Mouse (Mus musculus) lung, embryonic 14.5 days (tissue): Measurements from ENCODE around the gene Atf1. TPM values are rescaled to one million over a fixed set of nuclear protein-coding genes. Genes with fewer than 3 reads are reported as not detected.

Experiments used
- ATAC-seq: fragments of 200-750 bp; cut with Nextera tagmentation; 2 replicates; pipeline ENCODE4 v1.8.0; 2017; ENCODE audit warnings: mild to moderate bottlenecking, moderate TSS enrichment, moderate library complexity; ENCODE audit not compliant: insufficient read depth
- DNase-seq: peaks from one replicate; pipeline ENCODE4 v3.0.0-alpha.2; 2015
- H3K27ac ChIP-seq: fragments of 300-500 bp; sonication (generic); 2 replicates; pipeline ENCODE4 v1.5.1; 2014; ENCODE audit warnings: low read depth, mild to moderate bottlenecking, moderate library complexity
- H3K27me3 ChIP-seq: fragments of 300-500 bp; sonication (generic); 2 replicates; pipeline ENCODE4 v1.6.1; 2014; ENCODE audit warnings: low read length, control low read depth; ENCODE audit not compliant: insufficient read depth
- H3K36me3 ChIP-seq: fragments of 300-500 bp; sonication (generic); 2 replicates; pipeline ENCODE4 v1.6.1; 2014; ENCODE audit warnings: control low read depth; ENCODE audit not compliant: insufficient read depth
- H3K4me1 ChIP-seq: fragments of 300-500 bp; sonication (generic); 2 replicates; pipeline ENCODE4 v1.6.1; 2014; ENCODE audit warnings: antibody characterized with exemption, control low read depth; ENCODE audit not compliant: insufficient read depth
- H3K4me2 ChIP-seq: fragments of 300-500 bp; sonication (generic); 2 replicates; pipeline ENCODE4 v1.6.1; 2014; ENCODE audit warnings: mild to moderate bottlenecking
- H3K4me3 ChIP-seq: fragments of 300-500 bp; sonication (generic); 2 replicates; pipeline ENCODE4 v1.5.1; 2014; ENCODE audit warnings: low read depth, low read length
- H3K9ac ChIP-seq: fragments of 300-500 bp; sonication (generic); 2 replicates; pipeline ENCODE4 v1.6.1; 2014
- H3K9me3 ChIP-seq: fragments of 300-500 bp; sonication (generic); 2 replicates; pipeline ENCODE4 v1.6.1; 2016; ENCODE audit warnings: low read depth, low read length, control low read depth
- CTCF ChIP-seq: IDR thresholded peaks from 2 replicates; pipeline ENCODE4 v1.5.1; 2016; ENCODE audit warnings: antibody characterized with exemption, low read depth
- WGBS: fragments of 180-500 bp; shearing (Covaris S2); extraction: QIAGEN DNeasy Blood & Tissue Kit; methylation state at CpG from one replicate; pipeline ENCODE4 v1.1.7; 2014; 5-methylcytosine and 5-hydroxymethylcytosine counted together
- polyA plus RNA-seq: library from polyadenylated mRNA; unstranded; fragments of >200 nt; fragmentation: Nextera tagmentation; extraction: Ambion mirVana; gene quantifications from 2 replicates; pipeline ENCODE4 v1.2.1, GENCODE M21; 2014

Atf1 gene
- polyA plus RNA-seq, 1 experiment from 2014 or later, result 56.9 TPM

- peak; percentile 33 for TF ChIP-seq CTCF
Observed at GRCm38 (mm10) chr15:100184821-100185496, 42.7 kb upstream of the Atf1 start.

GRCm38 (mm10) chr15:100186234-100186633 lies 41.4 kb upstream of the Atf1 start:
- 88% methylated on average over 9 of the region's 9 CpGs for WGBS
- H3K4me1 ChIP-seq, result no peaks in the 10 kb centered on the region
- no peak overlapping the region for H3K9ac ChIP-seq
- TF ChIP-seq CTCF, result no peak
- no peak overlapping the region for H3K27ac ChIP-seq
- H3K4me3 ChIP-seq, result no peak overlapping the region
- ATAC-seq, result no peak
- H3K36me3 ChIP-seq, result peaks cover 74% of the 10 kb centered on the region
- H3K27me3 ChIP-seq, result no peaks in the 10 kb centered on the region
- H3K9me3 ChIP-seq, result no peaks in the 10 kb centered on the region
- H3K4me2 ChIP-seq, result no peak overlapping the region
- DNase-seq, result no peak

More at GRCm38 (mm10) chr15:100184821-100185496, 42.7 kb upstream of the Atf1 start:
- no peak overlapping the region for H3K4me3 ChIP-seq
- no peak for DNase-seq
- H3K4me1 ChIP-seq, result no peaks in the 10 kb centered on the region
- H3K36me3 ChIP-seq, result peaks cover 68% of the 10 kb centered on the region
- H3K27ac ChIP-seq, result no peak overlapping the region
- no peak overlapping the region for H3K9ac ChIP-seq
- H3K27me3 ChIP-seq, result no peaks in the 10 kb centered on the region
- WGBS, result 73% methylated on average over 5 of the region's 5 CpGs
- ATAC-seq, result no peak
- H3K4me2 ChIP-seq, result no peak overlapping the region
- no peaks in the 10 kb centered on the region for H3K9me3 ChIP-seq

- TF ChIP-seq CTCF, result no peak
- 92% methylated on average over 8 of the region's 8 CpGs for WGBS
- peaks cover 74% of the 10 kb centered on the region for H3K36me3 ChIP-seq
- no peaks in the 10 kb centered on the region for H3K27me3 ChIP-seq
- H3K4me1 ChIP-seq, result no peaks in the 10 kb centered on the region
- H3K27ac ChIP-seq, result no peak overlapping the region
- no peak overlapping the region for H3K9ac ChIP-seq
- no peaks in the 10 kb centered on the region for H3K9me3 ChIP-seq
- no peak for ATAC-seq
- H3K4me3 ChIP-seq, result no peak overlapping the region
- DNase-seq, result no peak
- no peak overlapping the region for H3K4me2 ChIP-seq
Observed at GRCm38 (mm10) chr15:100186882-100187672, 40.5 kb upstream of the Atf1 start.

GRCm38 (mm10) chr15:100188542-100188941 lies 39.1 kb upstream of the Atf1 start:
- Histone ChIP-seq H3K27ac (no peak overlapping the region), H3K36me3 (peaks cover 80% of the 10 kb centered on the region), H3K4me2 (no peak overlapping the region), H3K4me3 (no peak overlapping the region), H3K9me3 (no peaks in the 10 kb centered on the region), H3K4me1 (no peaks in the 10 kb centered on the region), H3K27me3 (no peaks in the 10 kb centered on the region), H3K9ac (no peak overlapping the region)
- DNase-seq (peak; percentile 38), ATAC-seq (no peak)
- peak; percentile 48 for TF ChIP-seq CTCF
- 82% methylated on average over 5 of the region's 5 CpGs for WGBS

GRCm38 (mm10) chr15:100188962-100189404 lies 38.6 kb upstream of the Atf1 start:
- DNase-seq (peak; percentile 24), ATAC-seq (0 out of 2 replicates have a peak, but pooled peaks have one; percentile 56)
- Histone ChIP-seq H3K4me3 (no peak overlapping the region), H3K9ac (no peak overlapping the region), H3K9me3 (no peaks in the 10 kb centered on the region), H3K4me2 (no peak overlapping the region), H3K27ac (no peak overlapping the region), H3K4me1 (no peaks in the 10 kb centered on the region), H3K36me3 (peaks cover 82% of the 10 kb centered on the region), H3K27me3 (no peaks in the 10 kb centered on the region)
- WGBS, result 59% methylated on average over 14 of the region's 14 CpGs
- TF ChIP-seq CTCF, result no peak

- Histone ChIP-seq H3K36me3 (peaks cover 82% of the 10 kb centered on the region), H3K4me1 (no peaks in the 10 kb centered on the region), H3K4me2 (no peak overlapping the region), H3K9me3 (no peaks in the 10 kb centered on the region), H3K9ac (no peak overlapping the region), H3K27me3 (no peaks in the 10 kb centered on the region), H3K4me3 (no peak overlapping the region), H3K27ac (no peak overlapping the region)
- 88% methylated on average over 5 of the region's 5 CpGs for WGBS
- TF ChIP-seq CTCF, result no peak
- DNase-seq (no peak), ATAC-seq (no peak)
Observed at GRCm38 (mm10) chr15:100190083-100190482, 37.5 kb upstream of the Atf1 start.
